Mouse (Mus musculus) liver, embryonic 12.5 days (tissue): Measurements from ENCODE around the gene Gng4. TPM values are rescaled to one million over a fixed set of nuclear protein-coding genes. Genes with fewer than 3 reads are reported as not detected.

Experiments
- ATAC-seq: fragments of 200-750 bp; cut with Nextera tagmentation; 2 replicates; pipeline ENCODE4 v1.8.0; 2017; ENCODE audit warnings: moderate number of reproducible peaks, mild to moderate bottlenecking, moderate library complexity
- H3K27ac ChIP-seq: fragments of 300-500 bp; sonication (generic); 2 replicates; pipeline ENCODE4 v1.5.1; 2016; ENCODE audit warnings: mild to moderate bottlenecking
- H3K27me3 ChIP-seq: fragments of 300-500 bp; sonication (generic); replicated peaks from 2 replicates; pipeline ENCODE4 v1.6.1; 2016; ENCODE audit warnings: mild to moderate bottlenecking, moderate library complexity
- H3K36me3 ChIP-seq: fragments of 300-500 bp; sonication (generic); 2 replicates; pipeline ENCODE4 v1.6.1; 2016; ENCODE audit warnings: mild to moderate bottlenecking, moderate library complexity
- H3K4me1 ChIP-seq: fragments of 300-500 bp; sonication (generic); 2 replicates; pipeline ENCODE4 v1.6.1; 2016
- H3K4me2 ChIP-seq: fragments of 300-500 bp; sonication (generic); 2 replicates; pipeline ENCODE4 v1.6.1; 2016; ENCODE audit warnings: mild to moderate bottlenecking, moderate library complexity
- H3K4me3 ChIP-seq: fragments of 300-500 bp; sonication (generic); 2 replicates; pipeline ENCODE4 v1.5.1; 2016; ENCODE audit warnings: mild to moderate bottlenecking, moderate library complexity
- H3K9ac ChIP-seq: fragments of 300-500 bp; sonication (generic); 2 replicates; pipeline ENCODE4 v1.6.1; 2016; ENCODE audit warnings: mild to moderate bottlenecking, moderate library complexity
- H3K9me3 ChIP-seq: fragments of 300-500 bp; sonication (generic); replicated peaks from 2 replicates; pipeline ENCODE4 v1.6.1; 2016; ENCODE audit warnings: mild to moderate bottlenecking, moderate library complexity
- WGBS: fragments of 180-500 bp; shearing (Covaris S2); methylation state at CpG from one replicate; pipeline ENCODE4 v1.1.7; 2016; ENCODE audit not compliant: insufficient replicate concordance; 5-methylcytosine and 5-hydroxymethylcytosine counted together
- polyA plus RNA-seq: library from polyadenylated mRNA; unstranded; fragments of >200 nt; fragmentation: Nextera tagmentation; extraction: Ambion mirVana; gene quantifications from 2 replicates; pipeline ENCODE4 v1.2.1, GENCODE M21; 2016

Gng4 gene
- polyA plus RNA-seq, 1 experiment from 2014 or later = not detected

GRCm38 (mm10) chr13:13867078-13867759, 83.4 kb downstream of the Gng4 start:
- no peak overlapping the region for H3K27ac ChIP-seq
- no peak for ATAC-seq
- no peaks in the 10 kb centered on the region for H3K4me1 ChIP-seq
- H3K4me2 ChIP-seq = no peak overlapping the region
- no peak overlapping the region for H3K4me3 ChIP-seq
- no peak overlapping the region for H3K9ac ChIP-seq
- H3K9me3 ChIP-seq = no peaks in the 10 kb centered on the region
- H3K36me3 ChIP-seq = no peaks in the 10 kb centered on the region
- no peaks in the 10 kb centered on the region for H3K27me3 ChIP-seq
- WGBS = 55% methylated on average over 2 of the region's 2 CpGs

GRCm38 (mm10) chr13:13867922-13868321, 84.1 kb downstream of the Gng4 start:
- Histone ChIP-seq H3K27ac (no peak overlapping the region), H3K4me2 (no peak overlapping the region), H3K9me3 (no peaks in the 10 kb centered on the region), H3K4me3 (no peak overlapping the region), H3K36me3 (no peaks in the 10 kb centered on the region), H3K27me3 (no peaks in the 10 kb centered on the region), H3K4me1 (no peaks in the 10 kb centered on the region), H3K9ac (no peak overlapping the region)
- WGBS = 34% methylated on average over 3 of the region's 3 CpGs
- ATAC-seq = no peak

Other genes with a start within 250 kb of the Gng4 start
- gene Lyst, start 193.7 kb upstream of the Gng4 start, polyA plus RNA-seq = 1.9 TPM in 2 replicates
- 44.6 and 44.9 TPM in 2 replicates for gene B3galnt2, start 170.4 kb downstream of the Gng4 start, polyA plus RNA-seq